Mouse (Mus musculus) lung, embryonic 15.5 days (tissue): ENCODE results near the gene Csf3. TPM values are rescaled to one million over a fixed set of nuclear protein-coding genes. Genes with fewer than 3 reads are reported as not detected.
"Not testable (repeated sequence)": the region's sequence is repeated elsewhere in the genome, so short reads cannot be mapped to it uniquely, and the experiment has no call there.

Experiments used
- ATAC-seq: fragments of 200-750 bp; cut with Nextera tagmentation; 2 replicates; pipeline ENCODE4 v1.8.0; 2017; ENCODE audit warnings: moderate number of reproducible peaks, borderline replicate concordance; ENCODE audit not compliant: low FRiP score, low TSS enrichment; ENCODE audit errors: extremely low read depth
- H3K27ac ChIP-seq: fragments of 300-500 bp; sonication (generic); 2 replicates; pipeline ENCODE4 v1.5.1; 2015; ENCODE audit warnings: moderate library complexity, mild to moderate bottlenecking, inconsistent platforms
- H3K27me3 ChIP-seq: fragments of 300-500 bp; sonication (generic); 2 replicates; pipeline ENCODE4 v1.6.1; 2015; ENCODE audit warnings: inconsistent platforms
- H3K36me3 ChIP-seq: fragments of 300-500 bp; sonication (generic); 2 replicates; pipeline ENCODE4 v1.6.1; 2015; ENCODE audit warnings: inconsistent platforms
- H3K4me1 ChIP-seq: fragments of 300-500 bp; sonication (generic); 2 replicates; pipeline ENCODE4 v1.6.1; 2015; ENCODE audit warnings: inconsistent platforms
- H3K4me2 ChIP-seq: fragments of 300-500 bp; sonication (generic); 2 replicates; pipeline ENCODE4 v1.6.1; 2015; ENCODE audit warnings: inconsistent platforms, mild to moderate bottlenecking, moderate library complexity
- H3K4me3 ChIP-seq: fragments of 300-500 bp; sonication (generic); 2 replicates; pipeline ENCODE4 v1.5.1; 2015; ENCODE audit warnings: mild to moderate bottlenecking, inconsistent platforms
- H3K9ac ChIP-seq: fragments of 300-500 bp; sonication (generic); 2 replicates; pipeline ENCODE4 v1.6.1; 2015; ENCODE audit warnings: inconsistent platforms
- H3K9me3 ChIP-seq: fragments of 300-500 bp; sonication (generic); 2 replicates; pipeline ENCODE4 v1.6.1; 2016; ENCODE audit warnings: inconsistent platforms
- WGBS: fragments of 180-500 bp; shearing (Covaris S2); methylation state at CpG from one replicate; pipeline ENCODE4 v1.1.7; 2015; 5-methylcytosine and 5-hydroxymethylcytosine counted together
- polyA plus RNA-seq: library from polyadenylated mRNA; unstranded; fragments of >200 nt; fragmentation: Nextera tagmentation; extraction: Ambion mirVana; gene quantifications from 2 replicates; pipeline ENCODE4 v1.2.1, GENCODE M21; 2015

The Csf3 gene
- polyA plus RNA-seq, 1 experiment from 2014 or later, result not detected

GRCm38 (mm10) chr11:98737220-98737619, 36.2 kb downstream of the Csf3 start:
- 86% methylated on average over 2 of the region's 2 CpGs for WGBS
- H3K9me3 ChIP-seq, H3K36me3 ChIP-seq, ATAC-seq, H3K27ac ChIP-seq, H3K9ac ChIP-seq, H3K27me3 ChIP-seq, H3K4me2 ChIP-seq, H3K4me3 ChIP-seq: not testable (repeated sequence)
- peaks cover 19% of the 10 kb centered on the region for H3K4me1 ChIP-seq

GRCm38 (mm10) chr11:98738428-98738911, 37.4 kb downstream of the Csf3 start:
- Histone ChIP-seq H3K27ac (no peak overlapping the region), H3K4me1 (peaks cover 27% of the 10 kb centered on the region), H3K4me3 (no peak overlapping the region), H3K4me2 (no peak overlapping the region), H3K9ac (no peak overlapping the region), H3K9me3 (0 out of 2 replicates have a peak, but pooled peaks cover 4% of the 10 kb centered on the region), H3K27me3 (no peaks in the 10 kb centered on the region), H3K36me3 (no peaks in the 10 kb centered on the region)
- no peak for ATAC-seq
- WGBS, result 35% methylated on average over 4 of the region's 4 CpGs

- Histone ChIP-seq H3K36me3 (no peaks in the 10 kb centered on the region), H3K4me1 (peaks cover 31% of the 10 kb centered on the region), H3K4me3 (no peak overlapping the region), H3K9me3 (0 out of 2 replicates have a peak, but pooled peaks cover 4% of the 10 kb centered on the region), H3K27ac (no peak overlapping the region), H3K27me3 (no peaks in the 10 kb centered on the region), H3K4me2 (no peak overlapping the region), H3K9ac (no peak overlapping the region)
- WGBS, result 67% methylated on average over 9 of the region's 9 CpGs
- ATAC-seq, result no peak
Measured at GRCm38 (mm10) chr11:98738925-98739324, 37.9 kb downstream of the Csf3 start.

GRCm38 (mm10) chr11:98740026-98740392, 38.9 kb downstream of the Csf3 start:
- WGBS, result 8% methylated on average over 8 of the region's 8 CpGs
- peak overlapping the region; percentile 94 for H3K9ac ChIP-seq
- ATAC-seq, result peak; percentile 32; the same call in 1 of the 2 replicates

GRCm38 (mm10) chr11:98740393-98741050, 39.5 kb downstream of the Csf3 start, which contains the start of gene Thra:
Thra (plus strand) TSS chr11:98740638.
- WGBS, result under 1% methylated on average over 22 of the region's 22 CpGs
- Histone ChIP-seq H3K27me3 (no peaks in the 10 kb centered on the region), H3K27ac (peak within 1 kb of the TSS; percentile 97), H3K4me2 (peak within 1 kb of the TSS; percentile 92), H3K9me3 (no peaks in the 10 kb centered on the region), H3K9ac (peak within 1 kb of the TSS; percentile 94), H3K36me3 (no peaks in the 10 kb centered on the region), H3K4me3 (peak within 1 kb of the TSS; percentile 93), H3K4me1 (peaks cover 47% of the 10 kb centered on the region)
- peak; percentile 67 for ATAC-seq

More at GRCm38 (mm10) chr11:98740026-98740392, 38.9 kb downstream of the Csf3 start:
- Histone ChIP-seq H3K36me3 (no peaks in the 10 kb centered on the region), H3K4me3 (peak overlapping the region; percentile 93), H3K27ac (peak overlapping the region; percentile 97), H3K4me1 (peaks cover 42% of the 10 kb centered on the region), H3K9me3 (no peaks in the 10 kb centered on the region), H3K4me2 (peak overlapping the region; percentile 92), H3K27me3 (no peaks in the 10 kb centered on the region)

GRCm38 (mm10) chr11:98741051-98741620, 40.1 kb downstream of the Csf3 start:
- Histone ChIP-seq H3K9ac (peak overlapping the region; percentile 94), H3K9me3 (no peaks in the 10 kb centered on the region), H3K27ac (peak overlapping the region; percentile 97), H3K27me3 (no peaks in the 10 kb centered on the region), H3K4me3 (peak overlapping the region; percentile 93), H3K4me1 (peaks cover 53% of the 10 kb centered on the region), H3K4me2 (peak overlapping the region; percentile 92), H3K36me3 (no peaks in the 10 kb centered on the region)
- ATAC-seq, result no peak
- 1% methylated on average over 17 of the region's 17 CpGs for WGBS

GRCm38 (mm10) chr11:98741622-98742396, 40.7 kb downstream of the Csf3 start:
- Histone ChIP-seq H3K4me2 (peak overlapping the region; percentile 92), H3K36me3 (no peaks in the 10 kb centered on the region), H3K4me3 (peak overlapping the region; percentile 93), H3K27ac (peak overlapping the region; percentile 97), H3K9ac (peak overlapping the region; percentile 94), H3K27me3 (no peaks in the 10 kb centered on the region), H3K9me3 (no peaks in the 10 kb centered on the region), H3K4me1 (peaks cover 60% of the 10 kb centered on the region)
- under 1% methylated on average over 68 of the region's 86 CpGs for whole genome bisulfite sequencing
- peak; percentile 73 for ATAC-seq

GRCm38 (mm10) chr11:98742397-98743291, 41.6 kb downstream of the Csf3 start:
- Histone ChIP-seq H3K9me3 (no peaks in the 10 kb centered on the region), H3K27ac (peak overlapping the region; percentile 97), H3K4me2 (peak overlapping the region; percentile 92), H3K27me3 (no peaks in the 10 kb centered on the region), H3K9ac (peak overlapping the region; percentile 94), H3K4me3 (peak overlapping the region; percentile 93), H3K4me1 (peaks cover 67% of the 10 kb centered on the region), H3K36me3 (no peaks in the 10 kb centered on the region)
- peak; percentile 13; the same call in 1 of the 2 replicates for ATAC-seq
- 2% methylated on average over 21 of the region's 21 CpGs for WGBS

- H3K9ac ChIP-seq, result peak overlapping the region; percentile 94
- WGBS, result 4% methylated on average over 9 of the region's 9 CpGs
- peak overlapping the region; percentile 92 for H3K4me2 ChIP-seq
- no peaks in the 10 kb centered on the region for H3K9me3 ChIP-seq
- peak; percentile 16; the same call in 1 of the 2 replicates for ATAC-seq
- H3K4me3 ChIP-seq, result peak overlapping the region; percentile 93
- H3K4me1 ChIP-seq, result peaks cover 78% of the 10 kb centered on the region
- H3K36me3 ChIP-seq, result no peaks in the 10 kb centered on the region
- peak overlapping the region; percentile 97 for H3K27ac ChIP-seq
- no peaks in the 10 kb centered on the region for H3K27me3 ChIP-seq
Measured at GRCm38 (mm10) chr11:98743655-98744345, 42.7 kb downstream of the Csf3 start.

GRCm38 (mm10) chr11:98744456-98745019, 43.5 kb downstream of the Csf3 start:
- H3K4me2 ChIP-seq, result peak overlapping the region; percentile 92
- ATAC-seq, result no peak
- peak overlapping the region; percentile 93 for H3K4me3 ChIP-seq
- 20% methylated on average over 7 of the region's 7 CpGs for WGBS
- no peaks in the 10 kb centered on the region for H3K27me3 ChIP-seq
- peak overlapping the region; percentile 7; the same call in 1 of the 2 replicates for H3K9ac ChIP-seq
- no peaks in the 10 kb centered on the region for H3K36me3 ChIP-seq
- H3K4me1 ChIP-seq, result peaks cover 86% of the 10 kb centered on the region
- H3K27ac ChIP-seq, result peak overlapping the region; percentile 97
- H3K9me3 ChIP-seq, result no peaks in the 10 kb centered on the region
